21 mouse cellular contexts compared by ENCODE assay signal in genomic region chr11:70697376-70697775, GRCm38 (mm10). TPM values are rescaled to one million over a fixed set of nuclear protein-coding genes. Genes with fewer than 3 reads are reported as not detected.
DNase-seq lines count a peak whose midpoint lies in the region; ATAC-seq and TF ChIP-seq lines count a peak whose summit lies in the region.
"Had no signal": no experiment of that assay in that cellular context is flagged by ENCODE, and none has a peak within 500 bp of the region (broad histone marks: within the 10 kb centered on the region; RNA-seq: fewer than 3 reads in every experiment).

No protein-coding gene starts in this region.

- no peak overlapping the region for H3K27ac ChIP-seq in layer of hippocampus, adult 2 months
- H3K27ac ChIP-seq: embryonic facial prominence, embryonic 13.5 days; heart, embryonic 15.5 days; hindbrain, embryonic 10.5 days; stomach, embryonic 15.5 days had no signal

- peak; percentile 39 for TF ChIP-seq CTCF in layer of hippocampus, adult 2 months (conservative IDR thresholded peaks at IDR 0.05)

- H3K4me3 ChIP-seq in layer of hippocampus, adult 2 months, result no peak overlapping the region
- H3K4me3 ChIP-seq: embryonic facial prominence, embryonic 13.5 days; heart, embryonic 15.5 days; hindbrain, embryonic 10.5 days; stomach, embryonic 15.5 days had no signal

- no peak for ATAC-seq in CD4-positive, CD25-positive, alpha-beta regulatory T cell, adult 4 months
- ATAC-seq in activated CD4-positive, CD25-positive, alpha-beta regulatory T cell, adult 4 months, result no peak
- ATAC-seq: forebrain, postnatal 0 days; intestine, embryonic 16.5 days had no signal

- DNase-seq in CD4-positive, CD25-positive, alpha-beta regulatory T cell, adult 2 months (ENCODE audit: low read depth, low spot score), result peak; percentile 68
- DNase-seq in layer of hippocampus, adult 2 months (ENCODE audit: low spot score in 2 of 2), result no peak
- no peak for DNase-seq in layer of hippocampus, postnatal 14 days (ENCODE audit: low spot score in 2 of 2)
- DNase-seq in CD4-positive helper T cell, adult 2 months (ENCODE audit: low read depth, low spot score), result peak; percentile 49
- DNase-seq in induced T-regulatory cell, adult 2 months (ENCODE audit: low read depth), result peak; percentile 59
- no peak for DNase-seq in urinary bladder, postnatal 25 days (ENCODE audit: low spot score)
- DNase-seq: cerebellum, adult 9-10 months; forebrain, postnatal 0 days; heart, adult 18-20 months; kidney, postnatal 4 days; left cerebral cortex, postnatal 4 days; midbrain, embryonic 14.5 days; spleen, adult 18-20 months had no signal

RNA-seq across cellular contexts. Expression of gene Inca1, which starts 2.6 kb away (rescaled TPM):
- polyA plus RNA-seq in CD4-positive, CD25-positive, alpha-beta regulatory T cell, adult 4 months (2017; shearing (Covaris generic)), result 1 to 10 TPM in 1 of 2 experiments, under 1 TPM in 1; 0.30 to 1.2 TPM
- 1 to 10 TPM; 2.9 to 5.0 TPM for total RNA-seq in layer of hippocampus, adult 2 months (2021)
- total RNA-seq in layer of hippocampus, postnatal 14 days (2021), result 1 to 10 TPM; 1.9 to 2.1 TPM
- polyA plus RNA-seq in activated CD4-positive, CD25-positive, alpha-beta regulatory T cell, adult 4 months (2017; shearing (Covaris generic)), result under 1 TPM in 1 of 2 experiments, not detected in 1; 0.63 TPM
- total RNA-seq: megakaryocyte, adult 5-6 weeks had no signal

RNA-seq across cellular contexts. Expression of gene Kif1c, which starts 3.0 kb away (rescaled TPM):
- 1 to 10 TPM; 1.0 to 1.1 TPM for polyA plus RNA-seq in CD4-positive, CD25-positive, alpha-beta regulatory T cell, adult 4 months (2017; shearing (Covaris generic))
- total RNA-seq in layer of hippocampus, adult 2 months (2021), result 10 to 100 TPM; 76.5 to 89.8 TPM
- 10 to 100 TPM; 66.2 to 68.4 TPM for total RNA-seq in layer of hippocampus, postnatal 14 days (2021)
- 1 to 10 TPM; 1.5 TPM for polyA plus RNA-seq in activated CD4-positive, CD25-positive, alpha-beta regulatory T cell, adult 4 months (2017; shearing (Covaris generic))

RNA-seq across cellular contexts. Expression of gene Camta2, which starts 9.5 kb away (rescaled TPM):
- 10 to 100 TPM; 12.2 to 15.8 TPM for polyA plus RNA-seq in CD4-positive, CD25-positive, alpha-beta regulatory T cell, adult 4 months (2017; shearing (Covaris generic))
- total RNA-seq in layer of hippocampus, adult 2 months (2021), result 100 to 1,000 TPM; 387 to 403 TPM
- 100 to 1,000 TPM; 288 to 296 TPM for total RNA-seq in layer of hippocampus, postnatal 14 days (2021)
- 10 to 100 TPM; 11.3 to 14.0 TPM for polyA plus RNA-seq in activated CD4-positive, CD25-positive, alpha-beta regulatory T cell, adult 4 months (2017; shearing (Covaris generic))

RNA-seq across cellular contexts. Expression of gene Spag7, which starts 28.2 kb away (rescaled TPM):
- polyA plus RNA-seq in CD4-positive, CD25-positive, alpha-beta regulatory T cell, adult 4 months (2017; shearing (Covaris generic)), result 100 to 1,000 TPM; 126 to 132 TPM
- 10 to 100 TPM; 50.8 to 54.7 TPM for total RNA-seq in layer of hippocampus, adult 2 months (2021)
- total RNA-seq in layer of hippocampus, postnatal 14 days (2021), result 10 to 100 TPM; 45.8 to 53.7 TPM
- polyA plus RNA-seq in activated CD4-positive, CD25-positive, alpha-beta regulatory T cell, adult 4 months (2017; shearing (Covaris generic)), result 100 to 1,000 TPM; 126 to 150 TPM

RNA-seq across cellular contexts. Expression of gene Eno3, which starts 40.4 kb away (rescaled TPM):
- polyA plus RNA-seq in CD4-positive, CD25-positive, alpha-beta regulatory T cell, adult 4 months (2017; shearing (Covaris generic)), result 10 to 100 TPM; 32.6 to 32.7 TPM
- 1 to 10 TPM; 6.6 to 7.9 TPM for total RNA-seq in layer of hippocampus, adult 2 months (2021)
- total RNA-seq in layer of hippocampus, postnatal 14 days (2021), result 10 to 100 TPM in 1 of 2 experiments, 1 to 10 TPM in 1; 5.9 to 10.1 TPM
- 10 to 100 TPM; 20.9 to 21.4 TPM for polyA plus RNA-seq in activated CD4-positive, CD25-positive, alpha-beta regulatory T cell, adult 4 months (2017; shearing (Covaris generic))

Comparison
In these comparisons a context has a peak if more than half of its experiments do, and no peak if none do; other contexts are left out.
1. DNase-seq: peak in CD4-positive, CD25-positive, alpha-beta regulatory T cell, adult 2 months (single experiment), CD4-positive helper T cell, adult 2 months (single experiment) and induced T-regulatory cell, adult 2 months (single experiment); none in layer of hippocampus, adult 2 months (0 of 2), layer of hippocampus, postnatal 14 days (0 of 2) and urinary bladder, postnatal 25 days (single experiment).